Mouse (Mus musculus): ENCODE data around the gene Cd9. TPM values are rescaled to one million over a fixed set of nuclear protein-coding genes. Genes with fewer than 3 reads are reported as not detected.

Cd9 gene
- total and polyA plus RNA-seq, 3 experiments = 12.1 to 27.5 (median 21.6) TPM

DNA sequence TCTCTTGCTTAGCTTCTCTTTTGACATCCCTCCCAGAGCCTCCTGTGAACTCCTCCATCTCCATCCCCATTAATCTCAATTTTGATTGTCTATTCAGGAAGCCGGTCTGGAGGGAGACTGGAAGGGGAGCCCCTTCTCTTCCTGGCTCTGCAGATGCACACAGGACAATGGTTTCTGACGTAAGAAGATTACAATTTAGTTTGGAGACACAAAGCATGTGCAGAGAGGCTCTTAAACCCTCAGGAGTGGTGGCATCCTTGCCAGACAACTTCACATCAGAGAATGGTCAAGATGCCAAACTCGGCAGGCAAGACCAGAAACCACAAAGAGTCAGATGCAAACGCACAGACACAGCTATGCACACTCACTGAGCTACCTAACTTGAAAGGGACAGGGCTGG lies 22.7 kb downstream of the Cd9 start:
- H3K4me2 ChIP-seq (ENCODE audit: insufficient read depth, low read depth, poor library complexity, severe bottlenecking) = no peak overlapping the region
- peaks cover 16 to 69% of the 10 kb centered on the region in 2 experiments for H3K4me1 ChIP-seq (ENCODE audit: control insufficient read depth in 1 of 2, insufficient read depth in 2 of 2)
- H3K9me3 ChIP-seq (replicated peaks; ENCODE audit: low read length) = no peaks in the 10 kb centered on the region
- dilution Hi-C loops (cut with MboI; ENCODE audit: extremely low pct_ligation_motif_present, extremely low pct_unique_long_range_greater_than_20kb, low sequenced_read_pairs) (no loop called here), in situ Hi-C loops (cut with MboI; ENCODE audit: low pct_ligation_motif_present, low pct_unique_long_range_greater_than_20kb, low sequenced_read_pairs) (no loop called here)
- TF ChIP-seq JUND (conservative IDR thresholded peaks at IDR 0.05; ENCODE audit: low read depth, low read length) = no peak
- TF ChIP-seq PAX5 (IDR thresholded peaks at IDR 0.05; ENCODE audit: low read length) = no peak
- no peak for TF ChIP-seq USF2 (conservative IDR thresholded peaks at IDR 0.05; ENCODE audit: low read depth, low read length)
- TF ChIP-seq NELFE (IDR thresholded peaks at IDR 0.05; ENCODE audit: low read depth, low read length) = no peak
- no peak for TF ChIP-seq POLR2AphosphoS2 (IDR thresholded peaks at IDR 0.05; ENCODE audit: low read depth, low read length)
- TF ChIP-seq CTCF (conservative IDR thresholded peaks at IDR 0.05 in 1 of 2, IDR thresholded peaks at IDR 0.05 in 1 of 2; ENCODE audit: low read depth in 2 of 2, low read length in 2 of 2) = no peak
- no peak for TF ChIP-seq KAT2A (IDR thresholded peaks at IDR 0.05; ENCODE audit: insufficient replicate concordance, low read length)
- TF ChIP-seq MEF2A (IDR thresholded peaks at IDR 0.05; ENCODE audit: borderline replicate concordance, low read depth, low read length) = no peak
- TF ChIP-seq ZC3H11A (IDR thresholded peaks at IDR 0.05; ENCODE audit: low read depth, low read length) = no peak
- no peak overlapping the region for H3K4me3 ChIP-seq (replicated peaks in 1 of 3; ENCODE audit: low read depth in 2 of 3, low read length in 2 of 3, poor library complexity in 1 of 3)
- H3K36me3 ChIP-seq (replicated peaks in 1 of 2; ENCODE audit: control insufficient read depth in 1 of 2, insufficient read depth in 1 of 2, low read length in 1 of 2) = peaks cover 0 to 6% of the 10 kb centered on the region in 2 experiments
- no peaks in the 10 kb centered on the region for H3K79me2 ChIP-seq (replicated peaks; ENCODE audit: control insufficient read depth, extremely low read depth, insufficient read depth, poor library complexity, severe bottlenecking)
- no peak for DNase-seq (ENCODE audit: extremely low read depth)
- H3K9ac ChIP-seq (ENCODE audit: insufficient read depth, low read depth) = no peak overlapping the region
- H3K27me3 ChIP-seq (replicated peaks) = no peaks in the 10 kb centered on the region
- no peak overlapping the region for H3K27ac ChIP-seq (ENCODE audit: insufficient read depth, low read depth)

DNA sequence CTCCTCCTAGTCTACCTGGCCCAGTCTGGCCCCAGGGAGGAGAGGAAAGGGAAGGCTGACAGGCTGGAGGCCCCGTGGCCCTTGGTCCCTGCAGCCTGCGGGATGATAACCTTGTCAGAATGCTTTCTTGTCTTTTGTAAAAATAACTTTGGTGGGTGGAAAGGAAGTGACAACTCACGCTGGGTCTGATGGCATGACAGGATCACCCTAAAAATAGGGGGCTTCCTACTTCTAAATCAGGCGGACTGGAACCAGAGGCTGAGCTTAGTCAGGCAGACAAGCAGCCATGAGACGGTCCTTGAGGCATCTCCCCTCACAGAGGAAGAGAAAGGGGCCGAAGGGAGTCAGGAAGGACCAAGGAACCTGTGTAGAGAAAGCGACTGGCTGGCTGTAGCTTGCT lies 23.3 kb downstream of the Cd9 start:
- no peak overlapping the region for H3K27ac ChIP-seq (ENCODE audit: insufficient read depth, low read depth)
- H3K36me3 ChIP-seq (replicated peaks in 1 of 2; ENCODE audit: control insufficient read depth in 1 of 2, insufficient read depth in 1 of 2, low read length in 1 of 2) = peaks cover 0 to 6% of the 10 kb centered on the region in 2 experiments
- no peak for TF ChIP-seq KAT2A (IDR thresholded peaks at IDR 0.05; ENCODE audit: insufficient replicate concordance, low read length)
- TF ChIP-seq ELF1 (IDR thresholded peaks at IDR 0.05; ENCODE audit: low read depth, low read length) = no peak
- TF ChIP-seq UBTF (IDR thresholded peaks at IDR 0.05; ENCODE audit: low read depth, low read length) = no peak
- no peak for TF ChIP-seq CHD2 (IDR thresholded peaks at IDR 0.05; ENCODE audit: low read length)
- no peak for TF ChIP-seq JUND (conservative IDR thresholded peaks at IDR 0.05; ENCODE audit: low read depth, low read length)
- TF ChIP-seq ETS1 (conservative IDR thresholded peaks at IDR 0.05; ENCODE audit: low read depth, low read length) = no peak; the same call in 1 of the 2 replicates
- no peak for TF ChIP-seq MAZ (IDR thresholded peaks at IDR 0.05; ENCODE audit: low read depth, low read length)
- H3K79me2 ChIP-seq (replicated peaks; ENCODE audit: control insufficient read depth, extremely low read depth, insufficient read depth, poor library complexity, severe bottlenecking) = no peaks in the 10 kb centered on the region
- no peak overlapping the region for H3K9ac ChIP-seq (ENCODE audit: insufficient read depth, low read depth)
- no peak for DNase-seq (ENCODE audit: extremely low read depth)
- dilution Hi-C loops (cut with MboI; ENCODE audit: extremely low pct_ligation_motif_present, extremely low pct_unique_long_range_greater_than_20kb, low sequenced_read_pairs) (no loop called here), in situ Hi-C loops (cut with MboI; ENCODE audit: low pct_ligation_motif_present, low pct_unique_long_range_greater_than_20kb, low sequenced_read_pairs) (no loop called here)
- H3K4me1 ChIP-seq (ENCODE audit: control insufficient read depth in 1 of 2, insufficient read depth in 2 of 2) = peaks cover 18 to 69% of the 10 kb centered on the region in 2 experiments
- H3K4me3 ChIP-seq (replicated peaks in 1 of 3; ENCODE audit: low read depth in 2 of 3, low read length in 2 of 3, poor library complexity in 1 of 3) = no peak overlapping the region
- no peaks in the 10 kb centered on the region for H3K9me3 ChIP-seq (replicated peaks; ENCODE audit: low read length)
- H3K27me3 ChIP-seq (replicated peaks) = no peaks in the 10 kb centered on the region
- H3K4me2 ChIP-seq (ENCODE audit: insufficient read depth, low read depth, poor library complexity, severe bottlenecking) = no peak overlapping the region

DNA sequence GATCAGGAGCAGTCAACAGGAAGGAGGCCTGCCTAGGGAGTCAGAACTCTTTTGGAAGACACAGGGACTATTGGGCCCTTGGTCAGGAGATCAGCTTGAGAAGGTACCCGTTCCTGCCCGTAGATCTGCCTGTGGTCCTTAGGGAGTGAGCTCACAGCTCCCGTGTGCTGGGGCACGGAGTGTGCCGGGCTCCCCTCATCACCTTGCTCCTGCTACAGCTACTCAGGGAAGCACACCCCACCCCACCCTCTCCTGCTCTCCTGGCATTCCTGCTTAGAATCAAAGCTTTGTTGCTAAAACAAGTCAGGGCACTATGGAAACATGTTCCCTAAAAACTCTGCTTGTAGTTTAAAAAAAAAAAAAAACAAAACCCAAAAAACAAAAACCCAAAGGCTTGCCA lies 24.0 kb downstream of the Cd9 start:
- Histone ChIP-seq H3K27ac (ENCODE audit: insufficient read depth, low read depth) (no peak overlapping the region), H3K4me1 (ENCODE audit: control insufficient read depth in 1 of 2, insufficient read depth in 2 of 2) (peaks cover 18 to 69% of the 10 kb centered on the region in 2 experiments), H3K36me3 (replicated peaks in 1 of 2; ENCODE audit: control insufficient read depth in 1 of 2, insufficient read depth in 1 of 2, low read length in 1 of 2) (peaks cover 0 to 6% of the 10 kb centered on the region in 2 experiments), H3K27me3 (replicated peaks) (no peaks in the 10 kb centered on the region), H3K9ac (ENCODE audit: insufficient read depth, low read depth) (no peak overlapping the region), H3K4me2 (ENCODE audit: insufficient read depth, low read depth, poor library complexity, severe bottlenecking) (no peak overlapping the region), H3K4me3 (replicated peaks in 1 of 3; ENCODE audit: low read depth in 2 of 3, low read length in 2 of 3, poor library complexity in 1 of 3) (no peak overlapping the region), H3K79me2 (replicated peaks; ENCODE audit: control insufficient read depth, extremely low read depth, insufficient read depth, poor library complexity, severe bottlenecking) (no peaks in the 10 kb centered on the region), H3K9me3 (replicated peaks; ENCODE audit: low read length) (no peaks in the 10 kb centered on the region)
- in situ Hi-C loops (cut with MboI; ENCODE audit: low pct_ligation_motif_present, low pct_unique_long_range_greater_than_20kb, low sequenced_read_pairs) (no loop called here), dilution Hi-C loops (cut with MboI; ENCODE audit: extremely low pct_ligation_motif_present, extremely low pct_unique_long_range_greater_than_20kb, low sequenced_read_pairs) (no loop called here)
- no peak for DNase-seq (ENCODE audit: extremely low read depth)
- TF ChIP-seq HCFC1 (IDR thresholded peaks at IDR 0.05; ENCODE audit: low read depth, low read length) (no peak), MEF2A (IDR thresholded peaks at IDR 0.05; ENCODE audit: borderline replicate concordance, low read depth, low read length) (no peak), NELFE (IDR thresholded peaks at IDR 0.05; ENCODE audit: low read depth, low read length) (no peak), SMC3 (IDR thresholded peaks at IDR 0.05; ENCODE audit: low read depth, low read length) (no peak), NRF1 (IDR thresholded peaks at IDR 0.05; ENCODE audit: low read depth, low read length) (no peak), ELF1 (IDR thresholded peaks at IDR 0.05; ENCODE audit: low read depth, low read length) (no peak), USF2 (conservative IDR thresholded peaks at IDR 0.05; ENCODE audit: low read depth, low read length) (no peak), CTCF (conservative IDR thresholded peaks at IDR 0.05 in 1 of 2, IDR thresholded peaks at IDR 0.05 in 1 of 2; ENCODE audit: low read depth in 2 of 2, low read length in 2 of 2) (no peak), TCF12 (IDR thresholded peaks at IDR 0.05; ENCODE audit: low read depth, low read length) (no peak), CHD2 (IDR thresholded peaks at IDR 0.05; ENCODE audit: low read length) (no peak), CHD1 (IDR thresholded peaks at IDR 0.05; ENCODE audit: low read depth, low read length) (no peak), E2F4 (IDR thresholded peaks at IDR 0.05; ENCODE audit: insufficient replicate concordance, low read depth, low read length) (no peak), USF1 (IDR thresholded peaks at IDR 0.05; ENCODE audit: low read depth, low read length) (no peak), ZKSCAN1 (IDR thresholded peaks at IDR 0.05; ENCODE audit: borderline replicate concordance, low read depth, low read length) (no peak), MAZ (IDR thresholded peaks at IDR 0.05; ENCODE audit: low read depth, low read length) (no peak), ZNF384 (IDR thresholded peaks at IDR 0.05; ENCODE audit: low read depth, low read length) (no peak), SIN3A (IDR thresholded peaks at IDR 0.05; ENCODE audit: low read length) (no peak), RCOR1 (conservative IDR thresholded peaks at IDR 0.05; ENCODE audit: low read depth, low read length) (no peak)

Measured in CH12.LX (cell line).